ENCODE assay signal across 21 mouse cellular contexts in genomic region chr1:182571973-182572372, GRCm38 (mm10). TPM values are rescaled to one million over a fixed set of nuclear protein-coding genes. Genes with fewer than 3 reads are reported as not detected.
"Had no signal": no experiment of that assay in that cellular context is flagged by ENCODE, and none has a peak within 500 bp of the region (broad histone marks: within the 10 kb centered on the region; RNA-seq: fewer than 3 reads in every experiment).

No protein-coding gene starts in this region.

- H3K9me3 ChIP-seq: liver, embryonic 13.5 days; midbrain, embryonic 13.5 days; neural tube, embryonic 12.5 days; neural tube, embryonic 15.5 days had no signal

- H3K27me3 ChIP-seq: liver, embryonic 13.5 days had no signal

- ATAC-seq: midbrain, embryonic 13.5 days; midbrain, embryonic 16.5 days had no signal

- H3K27ac ChIP-seq: liver, embryonic 13.5 days; midbrain, embryonic 13.5 days; neural tube, embryonic 12.5 days; neural tube, embryonic 15.5 days had no signal

- H3K4me3 ChIP-seq: liver, embryonic 13.5 days; midbrain, embryonic 13.5 days; neural tube, embryonic 12.5 days; neural tube, embryonic 15.5 days had no signal

- DNase-seq: kidney, adult 18-20 months; kidney, adult 9 months; kidney, postnatal 14 days; kidney, postnatal 4 days; liver, embryonic 13.5 days; lung, adult 2 months; lung, postnatal 14 days; lung, postnatal 4 days; thymus, adult 2 months; thymus, postnatal 14 days had no signal

- H3K9ac ChIP-seq: liver, embryonic 13.5 days; midbrain, embryonic 13.5 days; neural tube, embryonic 12.5 days; neural tube, embryonic 15.5 days had no signal

- H3K4me2 ChIP-seq: liver, embryonic 13.5 days; midbrain, embryonic 13.5 days; neural tube, embryonic 12.5 days; neural tube, embryonic 15.5 days had no signal

- H3K36me3 ChIP-seq: liver, embryonic 13.5 days; midbrain, embryonic 13.5 days; neural tube, embryonic 12.5 days; neural tube, embryonic 15.5 days had no signal

- H3K4me1 ChIP-seq: liver, embryonic 13.5 days had no signal

RNA-seq across cellular contexts. Expression of gene Capn8, which starts 7.2 kb away (rescaled TPM):
- total RNA-seq: layer of hippocampus, adult 18-20 months; layer of hippocampus, postnatal 14 days; left cerebral cortex, postnatal 25 days; megakaryocyte progenitor cell, adult 5-6 weeks had no signal
- polyA plus RNA-seq: kidney, embryonic 16.5 days; limb, embryonic 11.5 days; liver, embryonic 13.5 days; midbrain, embryonic 13.5 days; spleen, adult 2 months had no signal
